ENCODE assay signal across 8 mouse cellular contexts in genomic region chr3:88832388-88832787, GRCm38 (mm10). TPM values are rescaled to one million over a fixed set of nuclear protein-coding genes. Genes with fewer than 3 reads are reported as not detected.
DNase-seq lines count a peak whose midpoint lies in the region; ATAC-seq and TF ChIP-seq lines count a peak whose summit lies in the region.
"Not testable (repeated sequence)": the region's sequence is repeated elsewhere in the genome, so short reads cannot be mapped to it uniquely, and the experiment has no call there.

No protein-coding gene starts in this region.

- TF ChIP-seq CTCF in liver, embryonic 14.5 days (IDR thresholded peaks at IDR 0.05; ENCODE audit: low read depth), result not testable (repeated sequence)

- not testable (repeated sequence) for H3K4me1 ChIP-seq in hindbrain, embryonic 10.5 days (replicated peaks); liver, embryonic 14.5 days (replicated peaks; ENCODE audit: control insufficient read depth in 2 of 2, insufficient read depth in 2 of 2, low read length in 1 of 2)

- H3K4me2 ChIP-seq in liver, embryonic 14.5 days (ENCODE audit: low read depth), result peak overlapping the region; percentile 19

- not testable (repeated sequence) for H3K9ac ChIP-seq in liver, embryonic 14.5 days (replicated peaks)

- not testable (repeated sequence) for TF ChIP-seq EP300 in liver, embryonic 14.5 days (IDR thresholded peaks at IDR 0.05; ENCODE audit: low read depth)

- ATAC-seq in liver, embryonic 14.5 days (ENCODE audit: insufficient read depth), result peak; percentile 53

- H3K4me3 ChIP-seq in hindbrain, embryonic 10.5 days, result peak overlapping the region; percentile 42
- H3K4me3 ChIP-seq in liver, embryonic 14.5 days (ENCODE audit: insufficient read depth in 1 of 2, low read depth in 2 of 2, low read length in 2 of 2), result not testable (repeated sequence)

- H3K27ac ChIP-seq in hindbrain, embryonic 10.5 days, result peak overlapping the region; percentile 62; the same call in 1 of the 2 replicates
- not testable (repeated sequence) for H3K27ac ChIP-seq in liver, embryonic 14.5 days

- not testable (repeated sequence) for H3K27me3 ChIP-seq in hindbrain, embryonic 10.5 days (ENCODE audit: insufficient read depth, poor library complexity, severe bottlenecking); liver, embryonic 14.5 days (ENCODE audit: control insufficient read depth, insufficient read depth, low read length); splenic B cell, adult 2 months (ENCODE audit: control insufficient read depth, insufficient read depth, low read length, poor library complexity, severe bottlenecking)

- H3K9me3 ChIP-seq in hindbrain, embryonic 10.5 days; liver, embryonic 14.5 days (ENCODE audit: control insufficient read depth, low read length): not testable (repeated sequence)

- 1% methylated on average over 14 of the region's 14 CpGs for WGBS in hindbrain, embryonic 10.5 days
- WGBS in liver, embryonic 14.5 days (ENCODE audit: insufficient replicate concordance), result 4% methylated on average over 14 of the region's 14 CpGs

- DNase-seq in MN1 (ENCODE audit: low spot score), result peak; percentile 82
- DNase-seq in cerebellum, postnatal 14 days, result peak; percentile 73 to 76
- DNase-seq in frontal cortex, postnatal 14 days (ENCODE audit: low spot score in 2 of 2), result peak; percentile 61 to 81
- DNase-seq in hindbrain, embryonic 10.5 days (ENCODE audit: low spot score), result peak; percentile 71
- DNase-seq in layer of hippocampus, adult 18-20 months (ENCODE audit: low spot score in 2 of 2), result peak; percentile 82 to 87
- DNase-seq in liver, embryonic 14.5 days (ENCODE audit: low read depth in 3 of 3, low spot score in 3 of 3), result peak; percentile 54 to 66 (median 57)
- peak; percentile 66 to 74 for DNase-seq in natural killer cell, adult 2 months (ENCODE audit: low spot score in 2 of 2)
- DNase-seq in splenic B cell, adult 2 months (ENCODE audit: low read depth, low spot score), result peak; percentile 71

- not testable (repeated sequence) for H3K36me3 ChIP-seq in hindbrain, embryonic 10.5 days; liver, embryonic 14.5 days (replicated peaks; ENCODE audit: control insufficient read depth, insufficient read depth, low read depth); splenic B cell, adult 2 months (ENCODE audit: control insufficient read depth, insufficient read depth, low read length, poor library complexity, severe bottlenecking)

RNA-seq across cellular contexts. Expression of gene Gon4l, which starts 2.6 kb away (rescaled TPM):
- 16.1 and 18.6 TPM in 2 replicates for polyA plus RNA-seq in hindbrain, embryonic 10.5 days (2016; fragmentation: Nextera tagmentation; extraction: Ambion mirVana)
- total RNA-seq in layer of hippocampus, adult 18-20 months (2021), result 10 to 100 TPM; 44.7 to 45.1 TPM
- 5.4 and 6.7 TPM in 2 replicates for polyA plus RNA-seq in liver, embryonic 14.5 days (2012; rRNA removed)
- 3.7 and 4.1 TPM in 2 replicates for polyA plus RNA-seq in liver, embryonic 14.5 days (2014; fragmentation: Nextera tagmentation; extraction: Ambion mirVana)

RNA-seq across cellular contexts. Expression of gene Syt11, which starts 57.4 kb away (rescaled TPM):
- polyA plus RNA-seq in hindbrain, embryonic 10.5 days (2016; fragmentation: Nextera tagmentation; extraction: Ambion mirVana), result 112 and 147 TPM in 2 replicates
- total RNA-seq in layer of hippocampus, adult 18-20 months (2021), result 100 to 1,000 TPM; 501 to 519 TPM
- polyA plus RNA-seq in liver, embryonic 14.5 days (2012; rRNA removed), result 0.35 and 0.55 TPM in 2 replicates
- polyA plus RNA-seq in liver, embryonic 14.5 days (2014; fragmentation: Nextera tagmentation; extraction: Ambion mirVana), result 0.47 and 0.57 TPM in 2 replicates

Comparison
In these comparisons a context has a peak if more than half of its experiments do, and no peak if none do; other contexts are left out.
1. RNA of gene Syt11, which starts 57.4 kb away (polyA plus RNA-seq): 112 to 147 TPM in hindbrain, embryonic 10.5 days; 0.35 to 0.57 TPM in liver, embryonic 14.5 days; every median in the first group is over 10 times any median in the second.
2. Peak in every context shown above with its lines, with median percentiles within 50 percentile points of each other: DNase-seq.